8 mouse cellular contexts compared by ENCODE assay signal in the genomic region with DNA sequence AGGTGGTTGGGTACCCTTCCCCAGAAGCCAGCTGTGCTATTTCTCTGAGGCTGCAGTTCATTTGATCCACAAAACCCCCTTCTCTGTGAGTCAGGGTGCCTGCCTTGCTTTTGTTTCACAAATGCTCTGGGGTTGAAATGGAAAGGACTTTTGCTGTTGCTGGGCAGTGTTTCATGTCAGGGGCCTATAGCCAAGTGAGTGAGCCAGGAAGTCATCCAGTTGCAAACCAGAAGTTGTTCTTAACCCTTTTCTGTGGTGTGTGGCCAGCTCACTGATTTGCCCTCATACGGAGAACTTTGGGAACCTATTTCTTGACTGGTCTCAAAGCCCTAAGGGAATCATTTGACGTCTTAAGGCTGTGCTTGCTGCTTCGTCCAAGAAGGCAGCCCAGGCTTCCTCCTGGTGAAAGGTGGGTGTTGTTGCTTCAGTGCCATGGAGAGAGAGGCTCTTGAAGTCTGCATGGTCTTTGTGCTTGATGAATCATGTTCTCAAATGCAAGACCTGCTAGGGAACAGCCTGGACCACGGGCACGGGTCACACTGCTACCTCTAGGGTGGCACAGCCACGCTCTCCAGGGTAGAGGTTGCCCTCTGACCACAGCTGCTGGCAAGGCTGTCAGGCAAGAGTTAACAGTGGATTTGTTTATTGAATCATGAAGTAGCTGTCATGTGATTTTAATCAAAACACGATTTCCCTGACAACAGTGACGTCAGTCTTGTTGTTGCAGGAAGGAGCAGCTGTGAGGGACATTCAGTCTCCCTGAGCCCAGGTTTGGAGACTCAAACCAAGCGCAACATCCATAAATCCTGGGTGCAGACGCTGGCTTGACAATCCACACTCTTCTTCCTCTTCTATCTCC. TPM values are rescaled to one million over a fixed set of nuclear protein-coding genes. Genes with fewer than 3 reads are reported as not detected.
DNase-seq lines count a peak whose midpoint lies in the region; ATAC-seq and TF ChIP-seq lines count a peak whose summit lies in the region.

No protein-coding gene starts in this region.

- no peak for TF ChIP-seq CTCF in brain, embryonic 14.5 days (IDR thresholded peaks at IDR 0.05; ENCODE audit: borderline replicate concordance, extremely low read depth, insufficient read depth, insufficient read length)

- H3K4me2 ChIP-seq in forebrain, embryonic 13.5 days, result no peak overlapping the region
- no peak overlapping the region for H3K4me2 ChIP-seq in kidney, embryonic 15.5 days
- peak overlapping the region; percentile 19; the same call in 1 of the 2 replicates for H3K4me2 ChIP-seq in limb, embryonic 15.5 days
- no peak overlapping the region for H3K4me2 ChIP-seq in stomach, embryonic 15.5 days

- H3K9me3 ChIP-seq in forebrain, embryonic 13.5 days (replicated peaks), result no peaks in the 10 kb centered on the region
- H3K9me3 ChIP-seq in forebrain, embryonic 10.5 days, result no peaks in the 10 kb centered on the region
- H3K9me3 ChIP-seq in kidney, embryonic 15.5 days (replicated peaks), result no peaks in the 10 kb centered on the region
- H3K9me3 ChIP-seq in limb, embryonic 15.5 days, result no peaks in the 10 kb centered on the region
- H3K9me3 ChIP-seq in stomach, embryonic 15.5 days, result no peaks in the 10 kb centered on the region

- TF ChIP-seq POLR2A in brain, embryonic 14.5 days (IDR thresholded peaks at IDR 0.05; ENCODE audit: borderline replicate concordance, extremely low read depth, insufficient read depth, insufficient read length, poor library complexity, severe bottlenecking), result no peak

- peaks cover 16% of the 10 kb centered on the region for H3K4me1 ChIP-seq in forebrain, embryonic 13.5 days
- H3K4me1 ChIP-seq in forebrain, embryonic 10.5 days, result peaks cover 23% of the 10 kb centered on the region
- peaks cover 33% of the 10 kb centered on the region for H3K4me1 ChIP-seq in kidney, embryonic 15.5 days
- peaks cover 40% of the 10 kb centered on the region for H3K4me1 ChIP-seq in limb, embryonic 15.5 days
- H3K4me1 ChIP-seq in stomach, embryonic 15.5 days, result peaks cover 30% of the 10 kb centered on the region; the same call in 1 of the 2 replicates

- 71% methylated on average over 10 of the region's 10 CpGs for WGBS in forebrain, embryonic 13.5 days
- 85% methylated on average over 10 of the region's 10 CpGs for WGBS in forebrain, embryonic 10.5 days
- 53% methylated on average over 10 of the region's 10 CpGs for WGBS in kidney, embryonic 15.5 days
- 46% methylated on average over 10 of the region's 10 CpGs for WGBS in limb, embryonic 15.5 days
- 51% methylated on average over 10 of the region's 10 CpGs for WGBS in stomach, embryonic 15.5 days

- H3K27me3 ChIP-seq in forebrain, embryonic 13.5 days, result no peaks in the 10 kb centered on the region
- no peaks in the 10 kb centered on the region for H3K27me3 ChIP-seq in forebrain, embryonic 10.5 days (ENCODE audit: poor library complexity, severe bottlenecking)
- no peaks in the 10 kb centered on the region for H3K27me3 ChIP-seq in kidney, embryonic 15.5 days
- H3K27me3 ChIP-seq in limb, embryonic 15.5 days, result no peaks in the 10 kb centered on the region
- H3K27me3 ChIP-seq in stomach, embryonic 15.5 days (replicated peaks), result no peaks in the 10 kb centered on the region

- no peak overlapping the region for H3K27ac ChIP-seq in forebrain, embryonic 13.5 days
- H3K27ac ChIP-seq in forebrain, embryonic 10.5 days, result no peak overlapping the region
- H3K27ac ChIP-seq in kidney, embryonic 15.5 days, result peak overlapping the region; percentile 70
- peak overlapping the region; percentile 54 for H3K27ac ChIP-seq in limb, embryonic 15.5 days
- peak overlapping the region; percentile 33 for H3K27ac ChIP-seq in stomach, embryonic 15.5 days

- no peak overlapping the region for H3K9ac ChIP-seq in forebrain, embryonic 13.5 days
- H3K9ac ChIP-seq in kidney, embryonic 15.5 days, result no peak overlapping the region
- no peak overlapping the region for H3K9ac ChIP-seq in limb, embryonic 15.5 days
- no peak overlapping the region for H3K9ac ChIP-seq in stomach, embryonic 15.5 days

- ATAC-seq in forebrain, embryonic 13.5 days, result 0 out of 2 replicates have a peak, but pooled peaks have one; percentile 37
- peak; percentile 66 for ATAC-seq in kidney, embryonic 15.5 days (replicated peaks; ENCODE audit: low FRiP score)
- ATAC-seq in limb, embryonic 15.5 days (ENCODE audit: insufficient number of reproducible peaks, low FRiP score, low TSS enrichment, low read depth), result no peak
- peak; percentile 28; the same call in 1 of the 2 replicates for ATAC-seq in stomach, embryonic 15.5 days (ENCODE audit: insufficient read depth, low FRiP score, low read depth)

- DNase-seq in forebrain, embryonic 10.5 days (ENCODE audit: extremely low spot score, low spot score), result no peak
- DNase-seq in brain, embryonic 14.5 days (ENCODE audit: low read depth), result peak; percentile 77
- peak; percentile 84 to 86 for DNase-seq in heart, adult 9 months (ENCODE audit: low spot score in 2 of 2)
- DNase-seq in cerebellum, adult 8-10 months, result no peak

- peaks cover 49% of the 10 kb centered on the region for H3K36me3 ChIP-seq in forebrain, embryonic 13.5 days (ENCODE audit: poor library complexity, severe bottlenecking)
- H3K36me3 ChIP-seq in forebrain, embryonic 10.5 days (replicated peaks), result peaks cover 75% of the 10 kb centered on the region
- H3K36me3 ChIP-seq in kidney, embryonic 15.5 days, result peaks cover 30% of the 10 kb centered on the region
- peaks cover 9% of the 10 kb centered on the region for H3K36me3 ChIP-seq in limb, embryonic 15.5 days
- H3K36me3 ChIP-seq in stomach, embryonic 15.5 days, result 0 out of 2 replicates have a peak, but pooled peaks cover 7% of the 10 kb centered on the region

- no peak overlapping the region for H3K4me3 ChIP-seq in forebrain, embryonic 13.5 days
- H3K4me3 ChIP-seq in forebrain, embryonic 10.5 days, result no peak overlapping the region
- no peak overlapping the region for H3K4me3 ChIP-seq in kidney, embryonic 15.5 days (replicated peaks)
- no peak overlapping the region for H3K4me3 ChIP-seq in limb, embryonic 15.5 days
- H3K4me3 ChIP-seq in stomach, embryonic 15.5 days (replicated peaks), result no peak overlapping the region

RNA-seq across cellular contexts. Expression of a gene that starts 39.9 kb away (rescaled TPM):
- 86.3 and 89.7 TPM in 2 replicates for polyA plus RNA-seq in forebrain, embryonic 13.5 days (2015; fragmentation: Nextera tagmentation; extraction: Ambion mirVana)
- polyA plus RNA-seq in forebrain, embryonic 10.5 days (2016; fragmentation: Nextera tagmentation; extraction: Ambion mirVana), result 170 and 171 TPM in 2 replicates
- 32.2 and 38.5 TPM in 2 replicates for polyA plus RNA-seq in brain, embryonic 14.5 days (2012; rRNA removed)
- 74.8 and 75.6 TPM in 2 replicates for polyA plus RNA-seq in kidney, embryonic 15.5 days (2015; fragmentation: Nextera tagmentation; extraction: Ambion mirVana)
- polyA plus RNA-seq in limb, embryonic 15.5 days (2015; fragmentation: Nextera tagmentation; extraction: Ambion mirVana), result 48.6 and 49.0 TPM in 2 replicates
- polyA plus RNA-seq in stomach, embryonic 15.5 days (2015; fragmentation: Nextera tagmentation; extraction: Ambion mirVana), result 74.3 and 74.5 TPM in 2 replicates

Comparison
In these comparisons a context has a peak if more than half of its experiments do, and no peak if none do; other contexts are left out.
1. H3K27ac ChIP-seq: peak in kidney, embryonic 15.5 days (single experiment), limb, embryonic 15.5 days (single experiment) and stomach, embryonic 15.5 days (single experiment); none in forebrain, embryonic 13.5 days (single experiment) and forebrain, embryonic 10.5 days (single experiment).
2. DNase-seq: peak in brain, embryonic 14.5 days (single experiment) and heart, adult 9 months (2 of 2); none in forebrain, embryonic 10.5 days (single experiment) and cerebellum, adult 8-10 months (single experiment).